Mouse (Mus musculus) lung, adult 18-20 months (tissue): ENCODE data around the gene Tmem144.

Experiments used
- DNase-seq, 2 experiments: peaks; one replicate each; pipeline ENCODE4 v3.0.0; 2022; ENCODE audit warnings: mixed read lengths in 2 of 2

Gene Tmem144

GRCm38 (mm10) chr3:79852654-79853166 is at the start of gene Tmem144:
TSS of gene Tmem144 (minus strand) at chr3:79852773.
- peak; percentile 8 to 13 for DNase-seq

DNA sequence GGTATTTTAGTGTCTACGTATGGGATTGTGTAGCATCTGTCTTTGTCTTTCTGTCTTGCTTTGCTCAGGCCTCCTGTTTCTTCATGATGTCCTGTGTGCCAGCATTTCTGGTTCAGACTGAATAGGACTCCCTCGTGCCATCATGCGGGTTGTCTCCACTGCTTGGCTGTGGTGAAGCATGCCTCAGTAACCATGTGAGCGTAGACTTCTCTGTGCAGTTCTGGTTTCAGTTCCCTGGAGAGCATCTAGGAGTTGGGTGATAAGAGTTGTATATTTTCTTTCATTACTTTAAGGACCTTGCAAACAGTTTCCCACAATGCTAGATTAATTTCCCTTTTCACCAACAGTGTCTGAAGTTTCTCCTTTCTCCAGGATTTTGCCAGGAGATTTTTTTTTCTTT is 49.2 kb upstream of the Tmem144 start:
- DNase-seq = no peak

DNA sequence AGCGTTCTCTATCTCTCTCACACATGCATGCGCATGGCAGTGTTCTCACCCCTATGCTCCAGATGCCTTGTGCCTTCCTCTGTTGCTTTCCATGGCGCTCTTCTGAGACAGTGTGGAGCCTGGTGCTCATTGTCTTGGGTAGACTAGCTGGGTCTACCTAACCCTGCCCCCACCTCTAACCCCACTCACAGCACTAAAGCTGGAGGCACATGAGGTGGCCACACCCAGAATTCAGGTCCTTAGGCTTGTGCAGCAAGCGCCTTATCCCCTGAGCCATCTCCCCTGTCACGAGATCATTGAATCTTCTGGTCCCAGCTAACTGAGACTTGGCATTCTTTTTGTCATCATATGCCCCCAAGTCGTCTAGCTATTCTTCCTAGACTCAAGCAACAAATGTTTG is 48.7 kb upstream of the Tmem144 start:
- no peak for DNase-seq

GRCm38 (mm10) chr3:79900502-79900901 is 47.9 kb upstream of the Tmem144 start:
- no peak for DNase-seq

DNA sequence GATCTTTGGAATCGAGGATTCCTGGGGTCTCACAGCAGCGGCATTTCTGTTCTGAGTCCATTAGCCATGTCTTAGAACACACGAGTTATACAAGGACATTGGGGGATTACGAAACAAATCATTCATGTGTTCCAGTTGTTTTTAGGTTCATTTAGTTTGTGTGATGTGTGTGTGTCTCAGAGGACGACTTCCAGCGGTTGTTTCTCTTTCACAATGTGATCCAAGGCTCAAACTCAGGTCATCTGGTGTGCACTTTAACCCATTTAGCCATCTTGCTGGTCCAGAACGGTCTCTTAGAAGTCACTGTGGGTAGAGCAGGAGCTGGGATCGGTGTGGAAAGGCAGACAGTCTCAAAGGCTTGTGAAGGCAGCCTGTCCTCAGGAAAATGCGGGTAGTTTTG is 47.3 kb upstream of the Tmem144 start:
- DNase-seq = peak in 1 of 2 experiments; percentile 29

DNA sequence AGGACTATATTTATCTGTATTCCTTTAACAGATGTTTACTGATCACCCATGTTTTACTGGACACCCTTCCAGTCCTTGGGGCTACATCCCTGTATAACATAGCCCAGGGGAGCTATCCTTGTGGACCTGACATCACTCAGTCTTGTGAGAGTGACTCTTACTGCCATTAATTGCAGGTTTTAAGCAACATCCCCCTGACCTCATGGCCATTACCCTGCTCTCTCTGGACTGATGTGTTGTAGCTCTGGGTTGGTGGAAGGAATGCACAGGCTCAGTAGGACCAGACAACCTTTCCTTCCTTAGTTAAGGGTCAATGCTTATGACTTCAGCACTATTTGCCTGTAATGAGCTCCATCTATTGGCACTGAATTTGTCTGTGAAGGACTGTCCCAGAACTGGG is 45.9 kb upstream of the Tmem144 start:
- no peak for DNase-seq

DNA sequence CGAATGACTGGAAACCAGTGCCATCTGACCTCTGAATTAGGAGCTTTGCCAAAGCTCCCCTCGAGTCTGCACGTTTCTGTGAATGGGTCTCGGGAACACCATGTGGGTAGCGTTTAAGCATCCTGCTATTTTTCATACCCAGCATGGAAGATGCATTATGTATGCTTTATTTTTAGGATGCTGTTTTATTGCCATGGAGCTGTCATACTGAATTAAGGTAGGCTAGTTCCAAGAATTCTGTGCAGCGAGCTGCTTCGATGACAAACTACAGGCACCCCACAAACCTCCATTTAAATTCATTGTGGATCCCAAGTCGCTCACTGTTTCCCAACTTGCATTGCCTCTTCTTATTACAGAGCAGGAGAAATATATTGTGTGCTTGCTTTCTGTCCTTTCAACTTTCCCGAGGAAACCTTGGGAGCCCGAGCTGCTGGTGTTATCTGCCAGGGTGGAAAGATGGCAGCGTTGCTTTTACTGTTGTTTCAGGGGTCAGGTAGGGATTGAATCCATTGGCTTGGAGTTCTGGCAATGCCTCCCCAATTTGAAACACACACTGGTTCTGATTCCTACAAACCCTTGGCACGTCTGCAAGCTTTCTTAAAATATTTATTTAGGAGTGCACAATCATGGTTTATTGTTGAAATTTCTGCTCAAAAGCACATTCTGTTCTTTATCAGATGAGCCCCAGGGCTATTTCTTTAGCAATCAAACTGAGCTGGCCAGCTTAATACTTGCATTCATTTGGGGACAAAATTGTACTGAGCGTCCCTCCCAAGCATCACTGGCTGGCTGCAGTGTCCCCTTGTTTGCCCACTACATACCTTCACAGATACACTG is 45.2 kb upstream of the Tmem144 start:
- DNase-seq = peak in 1 of 2 experiments; percentile 27

GRCm38 (mm10) chr3:79887966-79888365 is 35.4 kb upstream of the Tmem144 start:
- no peak for DNase-seq

DNA sequence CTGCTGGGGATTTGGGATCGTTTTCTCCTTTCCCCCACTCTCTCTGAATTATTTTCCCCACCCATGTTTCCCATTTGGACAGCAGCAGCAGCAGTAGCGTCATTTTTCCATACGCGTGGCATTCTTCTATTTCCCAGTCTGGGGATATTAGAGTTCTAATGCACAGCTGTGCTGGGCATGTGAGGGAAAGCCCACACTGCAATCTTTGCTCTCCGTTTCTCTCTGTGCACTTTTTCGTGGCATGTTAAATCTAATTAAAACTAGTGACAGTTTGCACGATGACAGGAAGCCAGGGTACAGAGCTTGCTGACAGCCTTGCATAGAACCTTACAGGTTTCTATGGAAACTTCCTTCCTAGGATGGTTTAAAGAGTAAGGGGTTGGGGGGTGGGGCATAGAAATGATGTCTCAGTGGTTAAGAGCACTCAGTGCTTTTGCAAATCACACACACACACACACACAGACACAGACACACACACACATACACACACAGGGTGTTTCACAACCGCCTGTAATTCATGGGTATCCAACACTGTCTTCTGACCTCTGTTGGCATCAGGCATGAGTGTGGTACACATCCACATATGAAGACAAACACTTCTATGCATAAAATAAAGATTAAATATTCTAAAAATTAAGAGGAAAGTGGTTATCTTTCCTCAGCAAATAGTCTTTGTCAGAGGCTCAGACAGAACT is 34.7 kb upstream of the Tmem144 start:
- no peak for DNase-seq

DNA sequence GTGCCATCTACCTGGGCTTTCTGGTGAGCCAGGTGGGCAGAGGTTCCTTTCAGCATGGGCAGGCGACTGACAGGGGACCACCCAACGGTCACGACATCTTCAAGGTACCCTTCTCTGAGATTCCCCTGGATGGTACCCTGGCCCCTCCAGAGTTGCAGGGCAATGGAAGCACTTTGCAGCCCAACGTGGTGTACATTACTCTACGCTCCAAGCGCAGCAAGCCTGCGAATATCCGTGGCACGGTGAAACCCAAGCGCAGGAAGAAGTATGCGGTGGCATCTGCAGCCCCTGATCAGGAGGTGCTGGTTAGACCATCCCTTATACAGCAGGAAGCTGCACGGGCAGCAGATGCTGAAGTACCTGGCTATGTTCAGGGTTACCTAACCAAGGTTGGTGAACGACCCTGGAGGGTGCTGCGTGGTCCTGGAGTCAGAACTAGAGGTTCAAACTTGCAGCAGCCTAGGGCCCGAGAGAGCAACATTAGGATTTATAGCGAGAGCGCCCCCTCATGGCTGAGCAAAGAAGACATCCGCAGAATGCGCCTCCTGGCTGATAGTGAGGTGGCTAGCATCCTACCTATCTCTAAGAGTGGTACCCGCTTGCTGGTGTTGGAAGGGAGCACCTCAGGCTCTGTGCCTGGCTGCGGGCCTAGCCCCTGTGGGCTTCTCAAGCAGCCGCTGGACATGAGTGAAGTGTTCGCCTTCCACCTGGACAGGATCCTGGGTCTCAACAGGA is 34.0 kb upstream of the Tmem144 start:
- DNase-seq = peak; percentile 42 to 48

DNA sequence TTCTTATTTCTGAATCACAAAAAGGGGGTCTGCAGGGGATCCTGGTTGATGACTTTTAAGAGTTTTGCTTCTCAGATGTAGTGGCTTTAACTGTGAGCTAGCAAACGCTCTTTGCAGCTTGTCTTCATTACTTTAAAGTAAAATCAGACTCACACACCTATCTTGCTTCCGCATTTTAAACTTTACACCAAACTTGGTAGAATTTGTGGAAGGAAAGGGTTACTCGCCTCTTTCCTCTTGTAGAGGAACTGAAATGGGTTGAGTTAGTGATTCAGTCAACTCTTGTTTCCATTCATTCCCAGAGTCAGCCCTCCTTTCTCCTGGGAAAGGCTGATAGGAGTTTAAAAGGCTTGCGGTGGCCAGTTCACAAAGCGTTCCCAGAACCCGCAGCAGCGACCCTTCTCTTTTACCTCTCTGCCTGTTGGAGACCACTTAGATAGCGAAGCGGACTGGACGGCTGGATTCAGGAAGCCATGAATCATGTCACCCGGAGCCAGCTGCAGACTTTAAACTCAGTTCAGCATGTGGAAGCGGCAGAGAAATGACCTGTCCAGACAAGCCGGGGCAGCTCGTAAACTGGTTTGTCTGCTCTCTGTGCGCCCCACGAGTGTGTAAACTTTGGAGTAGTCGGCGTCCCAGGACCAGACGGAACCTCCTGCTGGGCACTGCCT is 33.2 kb upstream of the Tmem144 start:
- peak; percentile 59 to 71 for DNase-seq

DNA sequence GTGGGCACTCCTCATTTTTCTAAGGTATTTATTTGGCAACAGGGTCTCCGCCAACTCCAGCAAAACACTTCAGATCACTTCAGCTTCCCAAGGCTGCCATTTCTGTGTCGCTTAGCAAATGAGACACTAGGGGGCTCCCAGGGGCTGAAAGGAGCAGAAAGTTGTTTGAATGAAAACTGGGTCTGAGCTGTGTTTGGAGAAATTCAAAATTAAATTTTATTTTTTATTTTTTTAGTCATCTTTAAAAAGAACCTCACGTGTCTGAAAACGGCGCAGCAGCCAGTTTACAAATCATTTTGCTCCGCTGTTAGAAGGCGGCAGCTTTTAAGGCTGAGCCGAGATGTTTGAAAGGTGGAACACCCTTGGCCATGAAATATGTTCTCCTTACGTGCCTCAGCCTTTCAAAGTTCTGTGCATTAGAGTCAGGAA is 32.2 kb upstream of the Tmem144 start:
- DNase-seq = peak; percentile 48 to 59

DNA sequence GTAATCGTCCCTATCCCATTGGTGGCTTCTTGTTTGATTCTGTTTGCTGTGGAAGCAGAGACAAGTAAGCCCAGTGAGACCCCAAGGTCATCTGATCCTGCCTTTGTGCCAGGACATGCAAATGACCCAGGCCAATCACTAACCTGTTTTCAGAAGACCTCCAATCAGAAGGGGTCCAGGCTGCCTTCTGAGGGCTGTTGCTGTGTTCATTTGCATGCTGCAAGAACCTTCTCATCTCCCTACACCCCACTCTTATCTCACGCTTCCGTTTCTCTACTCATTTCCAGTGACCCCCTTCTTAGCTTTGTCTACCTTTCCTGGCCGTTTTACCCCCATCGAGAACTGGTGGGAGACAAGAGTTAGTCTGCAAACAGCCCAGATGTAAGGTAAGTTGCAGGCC is 31.7 kb upstream of the Tmem144 start, which contains the start of gene Fam198b:
TSS of gene Fam198b (plus strand) at position 229 of the 400 bp plus-strand sequence.
- no peak for DNase-seq

- peak; percentile 53 to 74 for DNase-seq
These were observed 30.5 kb upstream of the Tmem144 start for GRCm38 (mm10) chr3:79883092-79883491.

DNA sequence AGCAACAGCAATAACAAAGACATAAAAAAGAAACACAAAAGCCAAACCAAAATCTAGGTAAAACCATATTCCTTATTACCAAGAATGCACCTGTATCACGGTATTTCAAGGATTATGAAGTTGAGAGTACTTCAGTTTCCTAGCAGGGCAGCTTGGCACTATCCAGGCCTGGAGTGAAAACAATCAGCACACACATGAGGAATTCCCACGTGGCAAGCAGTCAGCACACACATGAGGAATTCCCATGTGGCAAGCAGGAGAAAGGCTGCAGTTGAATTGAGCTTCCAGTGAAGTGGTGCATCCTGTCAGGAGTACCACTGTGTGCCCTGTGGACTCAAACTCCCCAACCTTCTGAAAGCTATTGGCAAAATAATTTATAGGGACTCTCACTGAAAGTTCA is 29.1 kb upstream of the Tmem144 start:
- DNase-seq = no peak

DNA sequence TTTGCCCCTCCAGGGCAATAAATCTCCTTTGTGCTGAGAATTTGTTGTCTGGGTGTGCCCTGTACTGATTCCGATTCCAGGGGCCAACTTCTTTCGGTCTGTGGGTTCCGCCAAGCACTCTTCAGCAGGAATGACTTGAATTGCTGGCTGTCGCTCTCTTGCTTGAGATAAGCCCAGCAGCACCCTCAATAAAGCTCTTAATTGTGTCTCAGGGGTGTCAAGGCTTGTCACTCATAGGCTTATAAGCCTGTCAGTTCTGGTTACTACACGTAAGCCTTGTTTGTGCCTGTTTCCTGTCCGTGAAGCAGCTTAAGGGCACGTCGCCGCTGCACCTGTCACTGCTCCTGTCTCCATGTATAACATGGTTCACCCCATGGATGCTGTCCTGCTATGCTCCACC is 26.7 kb upstream of the Tmem144 start:
- peak in 1 of 2 experiments; percentile 31 for DNase-seq

DNA sequence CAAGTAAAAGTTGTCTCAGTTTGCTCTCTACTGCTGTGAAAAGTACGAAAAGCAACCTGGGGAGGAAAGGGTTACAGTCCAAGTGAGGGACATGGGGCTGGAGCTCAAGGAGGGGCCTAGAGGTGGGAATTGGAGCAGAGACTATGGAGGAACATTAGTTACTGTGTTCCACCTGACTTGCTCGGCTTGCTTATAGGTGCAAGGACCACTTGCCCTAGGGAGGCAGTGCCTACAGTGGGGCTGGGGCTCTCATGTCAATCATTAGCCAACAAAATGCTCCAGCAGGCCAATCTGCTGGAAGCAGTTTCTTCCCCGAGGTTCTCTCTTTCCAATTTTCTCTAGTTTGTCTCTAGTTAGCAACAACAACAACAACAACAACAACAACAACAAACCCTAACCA is 25.8 kb upstream of the Tmem144 start:
- no peak for DNase-seq

DNA sequence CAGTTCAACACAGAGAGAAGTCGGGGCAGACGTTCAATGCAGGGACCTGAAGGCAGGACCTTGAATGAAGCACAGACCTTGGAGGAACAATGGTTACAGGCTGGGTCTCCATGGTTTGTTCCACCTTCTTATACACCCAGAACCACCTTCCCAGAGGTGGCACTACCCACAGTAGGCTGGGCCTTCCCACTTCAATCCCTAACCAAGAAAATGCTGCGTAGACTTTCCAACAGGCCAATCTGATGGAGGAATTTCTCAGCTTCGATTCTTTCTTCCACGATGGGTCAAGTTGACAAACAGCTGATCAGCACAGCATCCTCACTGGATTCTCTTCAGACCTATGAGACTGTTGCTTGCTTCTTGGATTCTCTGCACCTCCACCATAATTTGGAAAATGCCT is 22.9 kb upstream of the Tmem144 start:
- no peak for DNase-seq

DNA sequence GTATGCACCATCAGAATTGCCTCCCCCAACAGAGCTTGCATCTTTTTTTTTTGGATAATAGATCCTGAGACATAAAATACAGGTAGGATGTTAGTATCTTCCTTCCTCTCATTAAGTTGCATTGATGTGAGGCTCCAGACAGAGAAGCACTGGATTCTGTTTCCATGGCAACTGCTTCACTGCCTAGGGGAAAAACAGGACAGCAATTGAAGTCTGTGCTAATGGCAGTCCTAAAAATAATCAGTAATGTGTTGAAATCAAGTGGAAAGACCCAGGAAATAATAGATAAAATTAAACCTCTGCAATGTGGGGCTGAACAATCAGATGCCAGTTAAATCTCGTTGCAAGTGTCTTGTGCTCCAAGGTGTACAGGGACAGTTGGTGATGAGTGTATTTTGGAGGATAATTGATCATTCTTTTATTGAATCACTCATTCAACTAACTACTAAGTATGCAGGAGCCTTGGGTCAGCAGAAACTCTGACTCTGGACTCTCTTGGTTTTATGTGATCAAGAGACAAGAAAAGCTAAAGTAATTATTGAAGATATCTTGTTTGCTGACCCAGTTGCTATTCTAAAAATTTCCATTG is 14.6 kb upstream of the Tmem144 start:
- DNase-seq = no peak

DNA sequence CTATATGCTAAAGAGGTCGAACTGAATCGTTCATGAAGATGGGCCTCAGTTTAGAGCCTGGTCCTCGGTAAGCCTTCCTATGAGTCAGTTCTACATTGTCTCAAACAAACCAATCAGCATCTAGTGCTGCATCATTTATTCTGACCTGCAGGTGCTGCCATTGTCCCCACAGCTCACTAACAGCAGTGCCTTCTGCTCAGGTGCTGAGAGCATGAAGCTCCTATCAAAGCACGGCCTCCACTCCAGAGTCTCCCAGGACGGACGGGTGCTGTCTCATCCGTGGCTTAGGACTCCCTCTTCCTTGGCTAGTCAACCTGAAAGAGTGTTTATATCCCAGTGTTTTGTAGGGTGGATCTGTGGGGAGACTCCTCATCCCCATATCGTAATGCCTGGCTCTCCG is 14.0 kb upstream of the Tmem144 start:
- no peak for DNase-seq

DNA sequence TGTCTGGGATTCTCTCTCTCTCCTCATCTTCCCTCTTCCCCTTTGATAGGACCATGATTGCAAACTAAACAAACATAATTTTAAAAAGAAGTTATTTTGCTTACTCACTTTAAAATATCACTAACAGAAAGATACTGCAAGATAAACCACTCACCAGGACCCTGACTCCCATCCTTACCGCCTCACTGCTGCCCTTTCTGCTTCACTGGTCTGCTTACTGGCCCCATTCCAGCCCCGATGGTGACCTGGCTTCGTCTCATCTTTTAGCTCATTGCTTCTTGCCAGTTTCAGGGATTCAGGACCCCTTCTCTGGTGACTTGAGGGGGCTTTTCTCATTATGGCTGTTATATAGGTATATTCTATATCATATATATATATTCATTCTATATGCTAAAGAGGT is 13.5 kb upstream of the Tmem144 start:
- no peak for DNase-seq

DNA sequence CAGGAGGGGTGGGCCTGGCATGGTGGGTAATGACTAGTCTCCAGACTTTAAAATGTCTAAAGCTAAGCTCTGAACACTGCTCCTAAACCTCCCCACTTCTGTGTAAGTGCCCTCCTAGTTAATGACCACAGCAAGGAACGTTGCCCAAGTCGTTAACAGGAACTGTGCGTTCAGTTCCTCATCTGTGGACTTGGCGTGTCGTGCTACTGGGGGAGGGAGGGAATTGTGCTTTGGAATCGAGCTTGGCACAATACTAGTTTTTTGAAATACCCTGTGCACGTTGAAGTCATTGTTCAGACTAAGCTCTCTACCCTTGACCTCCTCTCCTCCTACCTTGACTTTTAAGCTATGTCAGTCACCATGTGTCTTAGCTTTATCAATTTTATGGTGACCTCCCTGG is 12.3 kb upstream of the Tmem144 start:
- no peak for DNase-seq
